ENCODE assay signal across 8 mouse cellular contexts in the genomic region with DNA sequence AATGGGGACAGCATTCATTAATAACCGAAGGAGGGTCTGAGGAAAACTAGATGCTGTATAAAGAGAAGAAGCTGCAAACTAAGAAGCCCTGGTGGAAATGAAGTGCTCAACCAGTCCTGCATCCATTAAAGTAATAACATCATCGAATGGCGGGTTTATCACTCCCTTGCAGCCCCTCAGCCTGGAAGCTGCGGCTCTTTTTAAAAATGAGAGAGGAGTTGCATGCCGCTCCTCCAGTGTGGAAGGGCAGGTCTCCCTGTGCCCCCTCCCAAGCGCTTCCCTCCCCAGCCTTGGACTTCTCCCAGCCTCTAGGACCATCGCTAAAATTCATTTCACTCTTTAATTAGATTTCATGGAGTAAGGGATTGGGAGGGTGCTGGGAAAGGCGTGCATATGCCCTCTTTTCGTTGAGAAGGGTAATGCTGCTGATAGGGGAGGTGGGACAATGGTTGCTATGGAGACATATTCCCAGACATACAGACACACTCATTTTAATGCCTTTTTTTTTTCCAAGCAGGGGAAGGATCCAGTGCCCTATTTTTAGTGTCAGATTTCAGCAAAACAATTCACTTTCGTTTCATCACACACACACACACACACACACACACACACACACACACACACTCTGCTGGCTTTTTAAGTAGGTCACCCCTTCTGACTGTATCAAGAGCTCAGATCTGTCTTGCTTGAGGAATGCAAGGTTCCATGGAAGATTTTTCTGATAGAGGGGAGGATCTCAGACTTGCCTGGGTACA. TPM values are rescaled to one million over a fixed set of nuclear protein-coding genes. Genes with fewer than 3 reads are reported as not detected.
A peak's percentile ranks its signal among the peaks of the same experiment; 100 is the strongest.
DNase-seq lines count a peak whose midpoint lies in the region; ATAC-seq and TF ChIP-seq lines count a peak whose summit lies in the region.

No protein-coding gene starts in this region.

- ATAC-seq in megakaryocyte-erythroid progenitor cell, adult 5-6 weeks (replicated peaks; ENCODE audit: low FRiP score, low TSS enrichment, poor library complexity, severe bottlenecking), result no peak

- H3K4me3 ChIP-seq in kidney, adult 2 months (ENCODE audit: insufficient read depth, low read depth, low read length), result 0 out of 2 replicates have a peak overlapping the region, but pooled peaks have one; percentile 19

- no peak for TF ChIP-seq CTCF in kidney, adult 2 months (conservative IDR thresholded peaks at IDR 0.05; ENCODE audit: insufficient read depth, insufficient read length, low read depth, low read length)

- DNase-seq in kidney, adult 2 months, result peak; percentile 36
- no peak for DNase-seq in kidney, adult 18-20 months
- peak; percentile 87 for DNase-seq in brain, adult 2 months (ENCODE audit: low read depth, low spot score)
- peak; percentile 34 for DNase-seq in gastrocnemius, postnatal 10 days
- DNase-seq in left cerebral cortex, postnatal 36 days (ENCODE audit: low spot score in 2 of 2), result peak; percentile 31 to 32
- DNase-seq in right cerebral cortex, postnatal 10 days (ENCODE audit: low spot score in 2 of 2), result peak; percentile 74 to 81
- no peak for DNase-seq in layer of hippocampus, postnatal 25 days (ENCODE audit: extremely low spot score in 1 of 2, low spot score in 1 of 2)

- H3K4me1 ChIP-seq in kidney, adult 2 months (ENCODE audit: control insufficient read depth, insufficient read depth, low read length), result no peaks in the 10 kb centered on the region

- intact Hi-C loops in left cerebral cortex, postnatal 36 days (cut with DNase I), result no loop called here

- 40% methylated on average over 10 of the region's 10 CpGs for WGBS in kidney, adult 2 months

- TF ChIP-seq POLR2A in kidney, adult 2 months (IDR thresholded peaks at IDR 0.05; ENCODE audit: low read depth, low read length), result no peak

- no peak overlapping the region for H3K27ac ChIP-seq in kidney, adult 2 months (ENCODE audit: insufficient read depth, low read depth, low read length)

- no peaks in the 10 kb centered on the region for H3K36me3 ChIP-seq in kidney, adult 2 months (ENCODE audit: control insufficient read depth, insufficient read depth, low read length)

- no peaks in the 10 kb centered on the region; the same call in 1 of the 2 replicates for H3K27me3 ChIP-seq in kidney, adult 2 months (replicated peaks; ENCODE audit: control insufficient read depth, insufficient read depth, low read length)

RNA-seq across cellular contexts. Expression of gene Ptgfrn, which starts 35.4 kb away (rescaled TPM):
- polyA plus RNA-seq in kidney, adult 2 months (2012; rRNA removed), result 5.2 and 5.5 TPM in 2 replicates
- total RNA-seq in gastrocnemius, postnatal 10 days (2021), result 10 to 100 TPM; 49.3 to 59.3 TPM
- total RNA-seq in left cerebral cortex, postnatal 36 days (2021), result 10 to 100 TPM; 36.9 to 41.2 TPM
- total RNA-seq in megakaryocyte-erythroid progenitor cell, adult 5-6 weeks (2014; fragmentation: Nextera tagmentation), result not detected in 2 replicates
- total RNA-seq in megakaryocyte-erythroid progenitor cell, adult 5-6 weeks (2017), result not detected in 2 replicates
- 10 to 100 TPM in 1 of 2 experiments, 1 to 10 TPM in 1; 10.0 to 11.1 TPM for total RNA-seq in layer of hippocampus, postnatal 25 days (2021)

Comparison
In these comparisons a context has a peak if more than half of its experiments do, and no peak if none do; other contexts are left out.
1. DNase-seq: peak in kidney, adult 2 months (single experiment), brain, adult 2 months (single experiment), gastrocnemius, postnatal 10 days (single experiment), left cerebral cortex, postnatal 36 days (2 of 2) and right cerebral cortex, postnatal 10 days (2 of 2); none in kidney, adult 18-20 months (single experiment) and layer of hippocampus, postnatal 25 days (0 of 2).
2. RNA of gene Ptgfrn, which starts 35.4 kb away (total RNA-seq): 49.3 to 59.3 TPM in gastrocnemius, postnatal 10 days, 36.9 to 41.2 TPM in left cerebral cortex, postnatal 36 days and 10.0 to 11.1 TPM in layer of hippocampus, postnatal 25 days; not detected in megakaryocyte-erythroid progenitor cell, adult 5-6 weeks; every median in the first group is over 10 times any median in the second.